Mouse (Mus musculus) right cerebral cortex, postnatal 10 days (tissue): ENCODE results near the gene Ift20.
A peak's percentile ranks its signal among the peaks of the same experiment; 100 is the strongest.
"Not testable (repeated sequence)": the region's sequence is repeated elsewhere in the genome, so short reads cannot be mapped to it uniquely, and the experiment has no call there.

Experiments
- DNase-seq, 2 experiments: peaks; one replicate each; pipeline ENCODE4 v3.0.0; 2021; ENCODE audit warnings: low spot score in 2 of 2

Gene Ift20

DNA sequence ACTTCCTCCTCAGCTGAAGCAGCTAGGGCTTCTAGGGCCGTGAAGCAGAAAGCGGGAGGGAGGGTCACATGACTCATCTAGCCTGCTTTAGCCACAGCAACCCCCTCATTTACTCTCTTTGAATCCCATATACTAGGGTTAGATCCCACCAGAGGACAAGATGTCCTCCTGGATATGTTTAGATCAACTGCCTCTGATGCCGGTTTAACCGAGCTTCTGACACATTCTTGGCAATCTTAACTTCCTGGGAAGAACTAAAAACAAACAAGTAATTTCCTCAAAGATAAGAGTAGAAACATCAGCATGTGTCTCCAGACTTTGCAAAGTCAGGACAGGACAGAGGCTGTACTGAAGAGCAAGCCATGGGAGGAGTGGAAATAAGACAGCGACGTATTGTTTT lies 30.6 kb downstream of the Ift20 start:
- no peak for DNase-seq

- no peak for DNase-seq
Observed at GRCm38 (mm10) chr11:78567614-78568013, 31.5 kb downstream of the Ift20 start.

GRCm38 (mm10) chr11:78568827-78569226 lies 32.7 kb downstream of the Ift20 start:
- no peak for DNase-seq

DNA sequence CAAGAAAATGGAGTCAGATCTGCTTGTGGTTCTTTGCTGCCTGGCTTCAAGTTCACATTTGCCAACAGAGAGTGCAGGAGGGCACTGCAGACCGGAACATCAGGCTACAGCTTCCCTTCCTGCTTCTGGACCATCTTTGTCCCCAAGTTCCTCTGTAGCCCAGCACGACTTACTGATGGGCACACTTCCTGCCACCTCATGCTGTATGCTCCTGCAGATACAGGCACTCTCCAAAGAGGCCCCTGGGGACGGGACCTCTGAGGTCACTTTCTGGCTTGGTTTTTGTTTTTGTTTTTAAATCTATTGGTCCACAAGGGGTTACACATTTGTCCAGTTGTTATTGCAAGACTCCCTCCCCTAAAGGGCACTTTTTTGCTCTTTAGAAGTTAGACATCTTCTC lies 33.6 kb downstream of the Ift20 start:
- no peak for DNase-seq

- DNase-seq, result peak in 1 of 2 experiments; percentile 46
Observed at GRCm38 (mm10) chr11:78571441-78571840, 35.3 kb downstream of the Ift20 start.

DNA sequence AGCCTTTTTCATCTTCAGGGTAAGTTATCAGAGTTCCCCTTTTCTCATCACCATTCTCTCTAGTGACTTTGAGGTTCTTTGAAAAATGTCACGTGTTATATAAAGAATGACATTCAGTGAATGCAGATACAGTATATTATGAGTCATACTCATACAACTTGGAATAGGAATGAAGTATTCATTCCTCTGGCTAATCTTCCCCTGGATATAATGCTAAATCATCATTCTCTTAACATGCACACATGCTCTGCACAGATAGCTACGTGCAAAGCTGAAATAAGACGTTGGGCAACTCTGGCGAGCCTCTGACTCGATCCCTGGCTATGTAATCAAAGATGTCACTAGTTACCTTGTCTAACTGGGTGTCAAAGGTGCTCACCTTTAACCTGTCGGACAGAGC lies 35.7 kb downstream of the Ift20 start:
- no peak for DNase-seq

- DNase-seq, result not testable (repeated sequence)
Observed at GRCm38 (mm10) chr11:78574031-78574430, 37.9 kb downstream of the Ift20 start.

GRCm38 (mm10) chr11:78574536-78574935 lies 38.4 kb downstream of the Ift20 start:
- no peak for DNase-seq

DNA sequence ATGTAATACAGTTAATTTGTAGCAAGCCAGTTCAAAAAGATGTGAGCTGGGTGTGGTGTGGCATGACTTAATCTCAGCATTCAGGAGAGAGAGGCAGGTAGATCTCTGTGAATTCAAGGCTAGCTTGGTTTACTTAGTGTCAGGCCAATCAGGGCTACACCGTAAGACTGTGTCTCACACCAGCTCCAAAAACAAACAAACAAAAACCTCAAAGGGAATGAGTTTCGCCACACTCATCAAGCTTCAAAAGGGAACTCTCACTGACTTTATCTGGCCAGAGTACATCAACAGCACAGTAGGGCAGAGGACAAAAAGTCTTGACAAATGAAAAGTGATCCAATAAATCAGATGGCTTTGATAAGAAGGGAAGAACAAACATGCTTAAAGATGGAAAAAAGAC lies 38.8 kb downstream of the Ift20 start:
- DNase-seq, result no peak

DNA sequence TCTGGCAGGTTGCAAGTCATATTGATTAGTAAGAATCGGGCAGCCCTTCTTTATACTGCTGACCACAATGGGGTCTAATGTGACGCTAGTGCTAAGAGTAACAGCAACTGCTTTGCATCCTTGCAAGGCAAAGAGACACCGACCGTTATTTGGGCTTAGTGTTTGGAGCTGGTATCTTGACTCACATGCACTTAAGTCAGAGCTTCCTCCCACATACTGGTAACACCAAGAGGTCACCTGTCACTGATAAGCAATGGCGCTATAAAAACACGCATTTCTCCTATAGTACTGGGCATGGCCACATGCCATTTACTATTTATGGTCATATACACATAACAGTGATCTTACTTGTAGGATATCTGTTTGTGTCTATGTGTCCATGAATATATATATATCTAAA lies 46.7 kb downstream of the Ift20 start:
- no peak for DNase-seq

- DNase-seq, result no peak
Observed at GRCm38 (mm10) chr11:78586099-78586498, 49.9 kb downstream of the Ift20 start.

DNA sequence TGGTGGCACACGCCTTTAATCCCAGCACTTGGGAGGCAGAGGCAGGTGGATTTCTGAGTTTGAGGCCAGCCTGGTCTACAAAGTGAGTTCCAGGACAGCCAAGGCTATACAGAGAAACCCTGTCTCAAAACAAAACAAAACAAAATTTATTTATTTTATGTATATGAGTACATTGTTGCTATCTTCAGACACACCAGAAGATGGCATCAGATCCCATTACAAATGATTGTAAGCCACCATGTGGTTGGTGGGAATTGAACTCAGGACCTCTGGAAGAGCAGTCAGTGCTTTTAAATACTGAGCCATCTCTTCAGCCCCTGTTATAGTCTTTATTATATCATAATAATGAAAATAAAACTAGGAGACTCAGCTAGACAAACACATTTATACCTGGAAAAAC lies 51.5 kb downstream of the Ift20 start:
- DNase-seq, result not testable (repeated sequence)
